8 mouse cellular contexts compared by ENCODE assay signal in genomic region chr2:32667775-32668174, GRCm38 (mm10). TPM values are rescaled to one million over a fixed set of nuclear protein-coding genes. Genes with fewer than 3 reads are reported as not detected.
DNase-seq lines count a peak whose midpoint lies in the region; ATAC-seq and TF ChIP-seq lines count a peak whose summit lies in the region.
"Had no signal": no experiment of that assay in that cellular context is flagged by ENCODE, and none has a peak within 500 bp of the region (broad histone marks: within the 10 kb centered on the region; RNA-seq: fewer than 3 reads in every experiment).

No protein-coding gene starts in this region.

- no peak for TF ChIP-seq CTCF in kidney, adult 2 months (conservative IDR thresholded peaks at IDR 0.05; ENCODE audit: insufficient read depth, insufficient read length, low read depth, low read length)
- TF ChIP-seq CTCF in brain, embryonic 14.5 days (IDR thresholded peaks at IDR 0.05; ENCODE audit: borderline replicate concordance, extremely low read depth, insufficient read depth, insufficient read length): no peak
- TF ChIP-seq CTCF in forebrain, postnatal 0 days (IDR thresholded peaks at IDR 0.05; ENCODE audit: low read depth): no peak

- no peaks in the 10 kb centered on the region for H3K27me3 ChIP-seq in kidney, adult 2 months (replicated peaks; ENCODE audit: control insufficient read depth, insufficient read depth, low read length)
- H3K27me3 ChIP-seq in forebrain, postnatal 0 days (ENCODE audit: insufficient read depth, low read length): no peaks in the 10 kb centered on the region
- no peaks in the 10 kb centered on the region for H3K27me3 ChIP-seq in limb, embryonic 15.5 days

- peak; percentile 72 for DNase-seq in kidney, adult 2 months
- no peak for DNase-seq in kidney, adult 8-10 months
- DNase-seq in brain, embryonic 14.5 days (ENCODE audit: low read depth): peak; percentile 61
- peak; percentile 12 for DNase-seq in forebrain, postnatal 0 days
- no peak for DNase-seq in spleen, postnatal 4 days (ENCODE audit: low spot score in 2 of 2)
- no peak for DNase-seq in spleen, postnatal 10 days (ENCODE audit: low spot score in 2 of 2)
- DNase-seq: adrenal gland, adult 8-10 months had no signal

- no peak overlapping the region for H3K4me2 ChIP-seq in forebrain, postnatal 0 days (ENCODE audit: low read depth)
- no peak overlapping the region for H3K4me2 ChIP-seq in limb, embryonic 15.5 days

- H3K36me3 ChIP-seq in kidney, adult 2 months (ENCODE audit: control insufficient read depth, insufficient read depth, low read length): no peaks in the 10 kb centered on the region
- H3K36me3 ChIP-seq in forebrain, postnatal 0 days (ENCODE audit: insufficient read depth): no peaks in the 10 kb centered on the region
- H3K36me3 ChIP-seq in limb, embryonic 15.5 days: peaks cover 21% of the 10 kb centered on the region

- H3K27ac ChIP-seq in kidney, adult 2 months (ENCODE audit: insufficient read depth, low read depth, low read length): peak overlapping the region; percentile 43
- no peak overlapping the region for H3K27ac ChIP-seq in forebrain, postnatal 0 days (ENCODE audit: low read depth, low read length)
- 0 out of 2 replicates have a peak overlapping the region, but pooled peaks have one; percentile 27 for H3K27ac ChIP-seq in limb, embryonic 15.5 days

- H3K4me1 ChIP-seq in kidney, adult 2 months (ENCODE audit: control insufficient read depth, insufficient read depth, low read length): no peaks in the 10 kb centered on the region
- H3K4me1 ChIP-seq in forebrain, postnatal 0 days (ENCODE audit: insufficient read depth): no peaks in the 10 kb centered on the region
- H3K4me1 ChIP-seq in limb, embryonic 15.5 days: peaks cover 8% of the 10 kb centered on the region

- TF ChIP-seq POLR2A in kidney, adult 2 months (IDR thresholded peaks at IDR 0.05; ENCODE audit: low read depth, low read length): no peak
- no peak for TF ChIP-seq POLR2A in brain, embryonic 14.5 days (IDR thresholded peaks at IDR 0.05; ENCODE audit: borderline replicate concordance, extremely low read depth, insufficient read depth, insufficient read length, poor library complexity, severe bottlenecking)

- H3K9me3 ChIP-seq in forebrain, postnatal 0 days (ENCODE audit: low read length): no peaks in the 10 kb centered on the region
- H3K9me3 ChIP-seq in limb, embryonic 15.5 days: no peaks in the 10 kb centered on the region

- ATAC-seq in forebrain, postnatal 0 days: no peak
- ATAC-seq in limb, embryonic 15.5 days (ENCODE audit: insufficient number of reproducible peaks, low FRiP score, low TSS enrichment, low read depth): no peak

- 50% methylated on average over 11 of the region's 11 CpGs for WGBS in kidney, adult 2 months
- 20% methylated on average over 11 of the region's 11 CpGs for WGBS in forebrain, postnatal 0 days
- WGBS in limb, embryonic 15.5 days: 56% methylated on average over 11 of the region's 11 CpGs

- no peak overlapping the region for H3K9ac ChIP-seq in forebrain, postnatal 0 days
- no peak overlapping the region for H3K9ac ChIP-seq in limb, embryonic 15.5 days

- H3K4me3 ChIP-seq in kidney, adult 2 months (ENCODE audit: insufficient read depth, low read depth, low read length): no peak overlapping the region
- H3K4me3 ChIP-seq in forebrain, postnatal 0 days (ENCODE audit: low read depth, low read length): no peak overlapping the region
- H3K4me3 ChIP-seq in limb, embryonic 15.5 days: no peak overlapping the region

RNA-seq across cellular contexts. Expression of gene Eng, which starts 21.4 kb away (rescaled TPM):
- polyA plus RNA-seq in kidney, adult 2 months (2012; rRNA removed): 228 and 289 TPM in 2 replicates
- 27.1 and 38.0 TPM in 2 replicates for polyA plus RNA-seq in brain, embryonic 14.5 days (2012; rRNA removed)
- total RNA-seq in forebrain, postnatal 0 days (2014; rRNA removed): 8.2 and 14.7 TPM in 2 replicates
- polyA plus RNA-seq in forebrain, postnatal 0 days (2015; fragmentation: Nextera tagmentation; extraction: Ambion mirVana): 19.3 and 22.1 TPM in 2 replicates
- 64.6 and 71.5 TPM in 2 replicates for polyA plus RNA-seq in limb, embryonic 15.5 days (2015; fragmentation: Nextera tagmentation; extraction: Ambion mirVana)

RNA-seq across cellular contexts. Expression of gene Fpgs, which starts 36.2 kb away (rescaled TPM):
- polyA plus RNA-seq in kidney, adult 2 months (2012; rRNA removed): 147 and 174 TPM in 2 replicates
- polyA plus RNA-seq in brain, embryonic 14.5 days (2012; rRNA removed): 33.7 and 45.7 TPM in 2 replicates
- total RNA-seq in forebrain, postnatal 0 days (2014; rRNA removed): 22.4 and 31.5 TPM in 2 replicates
- 20.7 and 22.0 TPM in 2 replicates for polyA plus RNA-seq in forebrain, postnatal 0 days (2015; fragmentation: Nextera tagmentation; extraction: Ambion mirVana)
- 33.5 and 34.8 TPM in 2 replicates for polyA plus RNA-seq in limb, embryonic 15.5 days (2015; fragmentation: Nextera tagmentation; extraction: Ambion mirVana)

RNA-seq across cellular contexts. Expression of gene Cdk9, which starts 45.1 kb away (rescaled TPM):
- polyA plus RNA-seq in kidney, adult 2 months (2012; rRNA removed): 88.3 and 89.2 TPM in 2 replicates
- 197 and 278 TPM in 2 replicates for polyA plus RNA-seq in brain, embryonic 14.5 days (2012; rRNA removed)
- 90.5 and 94.5 TPM in 2 replicates for total RNA-seq in forebrain, postnatal 0 days (2014; rRNA removed)
- polyA plus RNA-seq in forebrain, postnatal 0 days (2015; fragmentation: Nextera tagmentation; extraction: Ambion mirVana): 66.5 and 67.5 TPM in 2 replicates
- 84.4 and 101 TPM in 2 replicates for polyA plus RNA-seq in limb, embryonic 15.5 days (2015; fragmentation: Nextera tagmentation; extraction: Ambion mirVana)

RNA-seq across cellular contexts. Expression of gene Ak1, which starts 46.2 kb away (rescaled TPM):
- polyA plus RNA-seq in kidney, adult 2 months (2012; rRNA removed): 31.6 and 47.4 TPM in 2 replicates
- 31.0 and 41.5 TPM in 2 replicates for polyA plus RNA-seq in brain, embryonic 14.5 days (2012; rRNA removed)
- 114 and 123 TPM in 2 replicates for total RNA-seq in forebrain, postnatal 0 days (2014; rRNA removed)
- polyA plus RNA-seq in forebrain, postnatal 0 days (2015; fragmentation: Nextera tagmentation; extraction: Ambion mirVana): 119 and 123 TPM in 2 replicates
- 46.9 and 132 TPM in 2 replicates for polyA plus RNA-seq in limb, embryonic 15.5 days (2015; fragmentation: Nextera tagmentation; extraction: Ambion mirVana)

RNA-seq across cellular contexts. Expression of gene Sh2d3c, which starts 53.1 kb away (rescaled TPM):
- polyA plus RNA-seq in kidney, adult 2 months (2012; rRNA removed): 28.4 and 30.4 TPM in 2 replicates
- 47.8 and 60.6 TPM in 2 replicates for polyA plus RNA-seq in brain, embryonic 14.5 days (2012; rRNA removed)
- 16.5 and 24.1 TPM in 2 replicates for total RNA-seq in forebrain, postnatal 0 days (2014; rRNA removed)
- 41.3 and 48.9 TPM in 2 replicates for polyA plus RNA-seq in forebrain, postnatal 0 days (2015; fragmentation: Nextera tagmentation; extraction: Ambion mirVana)
- 23.0 and 24.7 TPM in 2 replicates for polyA plus RNA-seq in limb, embryonic 15.5 days (2015; fragmentation: Nextera tagmentation; extraction: Ambion mirVana)

Comparison
In these comparisons a context has a peak if more than half of its experiments do, and no peak if none do; other contexts are left out.
1. DNase-seq: peak in kidney, adult 2 months (single experiment), brain, embryonic 14.5 days (single experiment) and forebrain, postnatal 0 days (single experiment); none in kidney, adult 8-10 months (0 of 2), spleen, postnatal 4 days (0 of 2) and spleen, postnatal 10 days (0 of 2).